Mouse (Mus musculus): Measurements from ENCODE around the gene Slc31a1. TPM values are rescaled to one million over a fixed set of nuclear protein-coding genes. Genes with fewer than 3 reads are reported as not detected.

The Slc31a1 gene
- total and polyA plus RNA-seq, 3 experiments = 20.6 to 46.5 (median 37.5) TPM

DNA sequence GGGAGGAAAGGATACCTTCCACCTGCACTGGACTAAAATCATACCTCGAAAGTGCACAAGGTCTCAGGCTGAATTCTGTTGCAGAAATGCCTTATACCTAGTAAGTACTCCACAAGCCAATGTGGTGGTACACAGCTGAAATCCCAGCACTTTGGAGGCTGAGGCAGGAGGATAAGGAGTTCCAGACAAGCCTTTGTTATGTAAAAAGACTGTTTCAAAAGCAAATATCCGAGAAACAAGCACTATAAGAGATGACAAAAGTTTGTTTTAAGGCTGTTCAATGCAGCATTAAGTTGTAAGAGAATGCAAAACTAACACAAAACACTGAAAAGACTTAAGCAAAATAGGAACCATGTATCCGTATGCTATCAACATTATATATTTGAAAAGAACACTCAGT lies 46.0 kb upstream of the Slc31a1 start:
- Histone ChIP-seq H3K79me2 (ENCODE audit: control insufficient read depth, insufficient read depth, low read length, poor library complexity) (no peaks in the 10 kb centered on the region), H3K9me3 (replicated peaks; ENCODE audit: insufficient read depth, low read length) (no peaks in the 10 kb centered on the region), H3K36me3 (ENCODE audit: control insufficient read depth in 1 of 2, insufficient read depth in 2 of 2, low read length in 2 of 2) (peaks cover 7 to 14% of the 10 kb centered on the region in 2 experiments), H3K4me1 (ENCODE audit: control insufficient read depth in 1 of 2, insufficient read depth in 2 of 2, low read length in 2 of 2) (no peaks in the 10 kb centered on the region), H3K27me3 (ENCODE audit: control insufficient read depth in 1 of 2, insufficient read depth in 2 of 2, low read length in 2 of 2) (no peaks in the 10 kb centered on the region), H3K9ac (ENCODE audit: control insufficient read depth, low read depth, low read length, poor library complexity, severe bottlenecking) (no peak overlapping the region), H3K27ac (ENCODE audit: control insufficient read depth, low read depth, low read length) (no peak overlapping the region), H3K4me3 (ENCODE audit: control insufficient read depth in 1 of 2, insufficient read depth in 1 of 2, low read depth in 2 of 2, low read length in 2 of 2) (no peak overlapping the region)
- no peak for DNase-seq (ENCODE audit: low read depth, low spot score)
- TF ChIP-seq POLR2A (IDR thresholded peaks at IDR 0.05; ENCODE audit: control insufficient read depth in 1 of 2, insufficient read depth in 1 of 2, low read depth in 1 of 2, low read length in 2 of 2, poor library complexity in 1 of 2) (no peak), NELFE (IDR thresholded peaks at IDR 0.05; ENCODE audit: low read depth, low read length) (no peak), RAD21 (IDR thresholded peaks at IDR 0.05; ENCODE audit: low read depth, low read length) (no peak), TCF12 (IDR thresholded peaks at IDR 0.05; ENCODE audit: low read depth, low read length) (no peak), MAZ (IDR thresholded peaks at IDR 0.05; ENCODE audit: low read depth, low read length) (no peak), ETS1 (IDR thresholded peaks at IDR 0.05; ENCODE audit: low read depth, low read length) (no peak), CHD1 (IDR thresholded peaks at IDR 0.05; ENCODE audit: low read depth, low read length) (no peak), TAL1 (IDR thresholded peaks at IDR 0.05; ENCODE audit: low read length) (no peak), ZMIZ1 (IDR thresholded peaks at IDR 0.05; ENCODE audit: low read depth, low read length) (no peak), MEF2A (IDR thresholded peaks at IDR 0.05; ENCODE audit: extremely low read depth, insufficient replicate concordance, low read depth, low read length, poor library complexity, severe bottlenecking) (no peak), BHLHE40 (IDR thresholded peaks at IDR 0.05; ENCODE audit: borderline replicate concordance, low read depth, low read length) (no peak), ZKSCAN1 (IDR thresholded peaks at IDR 0.05; ENCODE audit: low read depth, low read length) (no peak), ELF1 (IDR thresholded peaks at IDR 0.05; ENCODE audit: low read depth, low read length) (no peak), SIN3A (IDR thresholded peaks at IDR 0.05; ENCODE audit: low read length) (no peak)

DNA sequence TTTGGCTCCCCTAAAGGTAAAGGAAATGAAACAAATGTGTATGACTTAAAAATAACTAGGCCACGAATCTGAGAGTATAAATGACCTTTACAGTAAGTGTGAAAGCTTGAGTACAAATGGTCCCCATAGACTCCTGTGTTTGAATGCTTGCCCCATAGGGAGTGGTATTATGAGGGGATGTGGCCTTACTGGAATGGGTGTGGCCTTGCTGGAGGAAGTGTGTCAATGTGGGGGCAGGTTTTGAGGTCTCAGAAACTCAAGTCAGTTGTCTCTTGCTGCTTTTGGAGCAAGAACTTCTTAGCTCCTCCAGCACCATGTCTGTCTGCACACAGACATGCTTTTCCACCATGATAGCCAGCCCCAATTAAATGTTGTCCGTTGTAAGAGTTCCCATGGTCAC lies 44.1 kb upstream of the Slc31a1 start:
- peaks cover 7 to 8% of the 10 kb centered on the region in 2 experiments for H3K36me3 ChIP-seq (ENCODE audit: control insufficient read depth in 1 of 2, insufficient read depth in 2 of 2, low read length in 2 of 2)

More for the DNA sequence above, 44.1 kb upstream of the Slc31a1 start:
- Histone ChIP-seq H3K9me3 (replicated peaks; ENCODE audit: insufficient read depth, low read length) (no peaks in the 10 kb centered on the region), H3K9ac (ENCODE audit: control insufficient read depth, low read depth, low read length, poor library complexity, severe bottlenecking) (no peak overlapping the region), H3K79me2 (ENCODE audit: control insufficient read depth, insufficient read depth, low read length, poor library complexity) (no peaks in the 10 kb centered on the region), H3K27me3 (ENCODE audit: control insufficient read depth in 1 of 2, insufficient read depth in 2 of 2, low read length in 2 of 2) (no peaks in the 10 kb centered on the region), H3K4me1 (ENCODE audit: control insufficient read depth in 1 of 2, insufficient read depth in 2 of 2, low read length in 2 of 2) (no peaks in the 10 kb centered on the region), H3K27ac (ENCODE audit: control insufficient read depth, low read depth, low read length) (no peak overlapping the region), H3K4me3 (ENCODE audit: control insufficient read depth in 1 of 2, insufficient read depth in 1 of 2, low read depth in 2 of 2, low read length in 2 of 2) (no peak overlapping the region)
- DNase-seq (ENCODE audit: low read depth, low spot score) = peak; percentile 23
- TF ChIP-seq CHD1 (IDR thresholded peaks at IDR 0.05; ENCODE audit: low read depth, low read length) (no peak), KAT2A (conservative IDR thresholded peaks at IDR 0.05; ENCODE audit: low read depth, low read length) (no peak), SMC3 (IDR thresholded peaks at IDR 0.05; ENCODE audit: low read depth, low read length) (no peak), ZMIZ1 (IDR thresholded peaks at IDR 0.05; ENCODE audit: low read depth, low read length) (no peak), RCOR1 (IDR thresholded peaks at IDR 0.05; ENCODE audit: low read depth, low read length) (no peak), UBTF (IDR thresholded peaks at IDR 0.05; ENCODE audit: borderline replicate concordance, insufficient read depth, low read depth, low read length) (no peak), CTCF (IDR thresholded peaks at IDR 0.05 in 2 of 3, conservative IDR thresholded peaks at IDR 0.05 in 1 of 3; ENCODE audit: control insufficient read depth in 1 of 3, insufficient read depth in 1 of 3, low read depth in 2 of 3, low read length in 3 of 3, poor library complexity in 1 of 3, severe bottlenecking in 1 of 3) (no peak), ETS1 (IDR thresholded peaks at IDR 0.05; ENCODE audit: low read depth, low read length) (no peak), ZKSCAN1 (IDR thresholded peaks at IDR 0.05; ENCODE audit: low read depth, low read length) (no peak), MAX (IDR thresholded peaks at IDR 0.05; ENCODE audit: low read length) (no peak)
